Mouse (Mus musculus): ENCODE measurements at regions not wholly inside any gene's neighbourhood (a gene's known extent, or its start where the extent isn't known, plus 50 kb on each side); places are given as distances from the start of the nearest gene placed in this dataset.
A peak's percentile ranks its signal among the peaks of the same experiment; 100 is the strongest.
"Not testable (repeated sequence)": the region's sequence is repeated elsewhere in the genome, so short reads cannot be mapped to it uniquely, and the experiment has no call there.

DNA sequence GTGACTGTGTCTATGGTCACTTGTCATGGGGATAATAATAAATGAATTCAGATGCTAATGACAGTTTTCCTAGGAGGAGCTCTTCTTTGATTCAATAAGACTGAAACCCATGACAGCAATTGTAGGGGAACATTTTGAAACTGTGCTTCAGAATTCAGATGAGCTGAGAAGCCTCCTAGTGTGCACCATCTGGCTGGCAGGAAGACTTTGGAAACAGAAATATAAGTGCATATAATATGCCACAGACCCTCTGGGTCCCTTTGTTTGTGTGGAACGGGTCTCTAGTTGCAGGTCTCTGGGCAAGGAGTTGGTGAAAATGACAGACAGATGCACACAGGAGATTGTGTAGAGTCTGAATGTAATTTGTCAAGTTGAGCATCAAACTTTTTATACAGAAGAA is 1043.3 kb upstream of the Cntnap5a start:
- no peak for DNase-seq (ENCODE audit: low read depth, low spot score)

- DNase-seq (ENCODE audit: low read depth, low spot score) = not testable (repeated sequence)
These were observed 1042.7 kb upstream of the Cntnap5a start for GRCm38 (mm10) chr1:114641854-114642253.

GRCm38 (mm10) chr1:114673954-114674353 is 1010.6 kb upstream of the Cntnap5a start:
- DNase-seq (ENCODE audit: low read depth, low spot score) = peak; percentile 28

- no peak for DNase-seq (ENCODE audit: low read depth, low spot score)
These were observed 1003.3 kb upstream of the Cntnap5a start for GRCm38 (mm10) chr1:114681258-114681657.

DNA sequence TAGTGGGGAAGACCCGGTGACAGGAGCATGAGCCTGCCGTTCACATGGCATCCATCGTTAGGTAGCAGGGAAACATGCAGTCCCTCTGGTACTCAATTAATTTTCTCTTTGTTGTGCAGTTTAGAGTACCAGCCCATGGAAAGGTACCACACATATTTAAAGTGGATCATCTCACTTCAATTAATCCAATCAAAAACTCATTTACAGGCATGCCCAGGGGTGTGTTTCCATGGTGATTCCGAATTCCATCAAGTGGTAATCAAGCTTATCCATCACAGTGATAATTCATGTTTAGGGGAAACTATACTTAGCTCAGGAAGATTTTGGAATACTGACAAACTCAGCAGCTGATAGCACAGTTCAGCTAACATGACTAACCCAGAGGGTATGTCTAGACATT is 963.4 kb upstream of the Cntnap5a start:
- DNase-seq (ENCODE audit: low read depth, low spot score) = no peak

- DNase-seq (ENCODE audit: low read depth, low spot score) = no peak
These were observed 955.4 kb upstream of the Cntnap5a start for GRCm38 (mm10) chr1:114729167-114729566.

All from mesoderm, embryonic 11.5 days (tissue).